Mouse (Mus musculus): Measurements from ENCODE around the gene Olfr1056.
"Not testable (repeated sequence)": the region's sequence is repeated elsewhere in the genome, so short reads cannot be mapped to it uniquely, and the experiment has no call there.

Olfr1056 gene

DNA sequence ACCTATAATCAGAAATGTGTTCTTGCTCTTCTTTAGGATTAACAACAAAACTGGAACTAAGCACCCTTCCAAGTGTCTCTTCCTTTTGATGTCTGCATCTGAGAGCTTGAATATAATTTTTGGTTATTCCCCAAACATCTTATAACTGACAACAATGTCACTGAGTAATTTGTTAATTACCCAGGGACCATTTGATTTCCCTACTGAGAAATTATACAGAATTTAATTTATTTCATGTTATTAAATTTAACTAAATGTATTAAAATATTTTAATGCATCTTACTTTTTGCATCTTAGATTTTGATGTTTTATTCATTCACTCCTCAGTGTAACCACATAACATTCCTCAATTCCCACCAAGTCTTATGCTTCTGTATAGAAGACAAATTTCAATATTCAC, at the start of gene Olfr1056:
Olfr1056 (minus strand) TSS at position 101 of the 400 bp plus-strand sequence.
- DNase-seq = no peak

GRCm38 (mm10) chr2:86395114-86395513, 32.8 kb upstream of the Olfr1056 start:
- no peak for DNase-seq

- DNase-seq = not testable (repeated sequence)
These were observed 26.2 kb upstream of the Olfr1056 start, which contains the start of gene Olfr1058 for GRCm38 (mm10) chr2:86388461-86388860. Gene Olfr1058, minus strand, starts transcription at chr2:86388561.

DNA sequence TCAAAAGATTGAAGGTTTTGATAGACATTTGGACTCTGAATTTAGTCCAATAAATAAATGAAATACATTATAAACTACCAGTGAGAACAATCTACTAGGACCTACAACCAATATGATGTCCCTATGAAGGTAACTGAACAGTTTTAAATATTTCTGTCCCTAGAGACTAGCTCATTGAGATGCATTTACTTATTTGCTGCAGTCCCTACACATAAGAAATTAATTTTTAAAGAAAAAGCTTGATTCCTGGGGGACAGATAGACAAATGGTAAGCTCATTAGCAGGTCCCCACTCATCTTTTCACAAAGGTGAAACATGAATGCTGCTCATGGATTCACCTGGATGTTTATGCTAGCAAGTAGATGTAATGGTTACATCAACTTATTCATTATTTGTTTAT, 16.0 kb upstream of the Olfr1056 start, which contains the start of gene Olfr1057:
Olfr1057 (minus strand) TSS at position 101 of the 400 bp plus-strand sequence.
- DNase-seq = no peak

DNA sequence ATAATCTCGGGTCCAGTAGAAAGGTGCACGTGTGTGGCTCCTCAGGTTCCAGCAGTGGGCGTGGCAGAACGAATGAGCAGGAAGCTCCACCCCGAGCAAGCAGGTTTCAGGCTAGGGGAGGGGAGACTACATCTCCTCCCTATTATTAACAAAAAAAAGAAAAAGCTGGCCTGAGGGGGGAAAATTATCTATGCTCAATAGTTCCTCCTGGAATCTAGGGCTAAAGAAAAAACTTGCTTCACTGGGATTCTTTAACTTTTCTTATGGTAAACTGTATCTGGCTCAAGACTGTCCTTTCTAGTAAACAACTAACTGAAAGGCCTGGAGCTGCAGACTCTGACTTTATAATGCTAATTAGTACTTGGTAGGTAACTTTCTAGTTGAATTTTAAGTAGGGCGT, 4.1 kb upstream of the Olfr1056 start:
- not testable (repeated sequence) for DNase-seq

DNA sequence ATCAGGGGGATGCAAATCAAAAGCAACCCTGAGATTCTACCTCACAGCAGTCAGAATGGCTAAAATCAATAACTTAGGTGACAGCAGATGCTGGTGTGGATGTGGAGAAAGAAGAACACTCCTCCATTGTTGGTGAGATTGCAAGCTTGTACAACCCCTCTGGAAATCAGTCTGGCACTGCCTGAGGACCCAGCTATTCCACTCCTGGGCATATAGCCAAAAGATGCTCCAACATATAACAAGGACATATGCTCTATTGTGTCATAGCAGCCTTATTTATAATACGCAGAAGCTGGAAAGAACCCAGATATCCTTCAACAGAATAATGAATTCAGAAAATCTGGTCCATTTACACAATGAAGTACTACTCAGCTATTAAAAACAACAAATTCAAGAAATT, 10.5 kb downstream of the Olfr1056 start:
- not testable (repeated sequence) for DNase-seq

DNA sequence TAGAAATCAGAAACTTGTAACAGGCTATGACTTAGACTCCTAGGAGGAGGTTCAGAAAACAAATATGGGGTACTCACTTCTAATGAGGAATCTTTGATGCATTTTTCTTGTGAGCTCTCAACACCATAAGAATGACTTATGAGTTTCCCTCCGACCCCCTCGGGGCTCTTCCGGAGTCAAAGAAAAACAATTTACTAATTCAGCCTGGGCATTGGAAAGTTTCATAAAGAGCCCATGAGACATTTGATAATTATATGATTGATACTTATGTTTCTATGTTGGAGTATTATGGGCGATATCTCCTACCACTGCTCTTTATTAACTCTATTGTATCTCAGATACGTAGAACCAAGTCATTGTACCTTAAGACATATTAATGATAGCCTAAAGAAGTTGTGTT, 12.1 kb downstream of the Olfr1056 start, which contains the start of gene Olfr1055:
Olfr1055 (minus strand) TSS at position 101 of the 400 bp plus-strand sequence.
- DNase-seq = no peak

GRCm38 (mm10) chr2:86335333-86335732, 26.9 kb downstream of the Olfr1056 start, which contains the start of gene Olfr1054:
Gene Olfr1054, minus strand, starts transcription at chr2:86335433.
- DNase-seq = no peak

GRCm38 (mm10) chr2:86315184-86315583, 47.1 kb downstream of the Olfr1056 start, which contains the start of gene Olfr1053:
Gene Olfr1053, minus strand, starts transcription at chr2:86315284.
- DNase-seq = no peak

All from right cerebral cortex, postnatal 4 days (tissue).